Mouse (Mus musculus) cerebellum, adult 9-11 months (tissue): ENCODE measurements around the gene Qrich1.
"Not testable (repeated sequence)": the region's sequence is repeated elsewhere in the genome, so short reads cannot be mapped to it uniquely, and the experiment has no call there.

ENCODE experiments used
- DNase-seq: peaks from one replicate; pipeline ENCODE4 v3.0.0; 2022

The Qrich1 gene

DNA sequence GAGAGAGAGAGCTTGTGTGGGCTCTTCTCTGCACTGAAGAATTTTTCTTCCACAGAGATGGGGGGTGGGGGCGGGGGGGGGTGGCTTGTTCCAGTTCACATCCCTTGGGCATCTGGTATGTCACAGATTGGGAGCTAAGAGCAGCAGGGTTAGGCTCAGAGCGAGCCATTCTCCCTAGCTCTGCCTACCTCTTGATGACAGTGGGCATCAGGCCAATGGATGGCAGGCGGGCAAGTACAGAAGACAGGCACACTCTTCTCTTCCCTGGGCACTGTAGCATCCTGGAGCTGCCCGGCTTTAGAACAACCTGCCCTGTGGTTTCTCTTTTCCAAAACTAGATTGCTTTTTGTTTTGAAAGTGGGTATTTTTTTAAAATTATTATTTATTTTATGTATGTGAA, 74.9 kb downstream of the Qrich1 start:
- peak; percentile 61 for DNase-seq

DNA sequence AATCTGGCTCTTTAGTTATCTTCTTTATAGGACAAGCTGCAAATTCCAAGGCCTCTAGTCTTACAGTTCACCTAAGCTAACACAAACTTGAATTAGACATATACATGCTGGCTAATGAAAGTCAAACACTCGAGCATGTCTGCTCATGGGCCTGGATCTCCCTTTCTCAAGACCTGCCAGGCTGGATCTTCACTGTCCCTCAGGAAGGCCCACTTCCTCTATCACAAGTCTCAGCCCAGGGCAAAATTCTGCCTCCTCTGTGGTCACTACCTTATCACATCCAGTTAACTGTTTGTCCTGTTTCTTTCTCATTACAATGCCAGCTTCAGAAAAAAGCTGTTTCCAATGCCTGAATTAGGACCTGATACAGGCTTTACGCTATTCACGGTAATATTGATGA, 77.7 kb downstream of the Qrich1 start:
- DNase-seq: no peak

- peak; percentile 85 for DNase-seq
Measured at GRCm38 (mm10) chr9:108596998-108597764, 80.6 kb downstream of the Qrich1 start, which contains the start of gene P4htm. P4htm (minus strand) TSS chr9:108597667.

- DNase-seq: no peak
Measured at GRCm38 (mm10) chr9:108599021-108599566, 82.5 kb downstream of the Qrich1 start.

- DNase-seq: no peak
Measured at GRCm38 (mm10) chr9:108600011-108600410, 83.4 kb downstream of the Qrich1 start.

GRCm38 (mm10) chr9:108601986-108602385, 85.4 kb downstream of the Qrich1 start:
- no peak for DNase-seq

DNA sequence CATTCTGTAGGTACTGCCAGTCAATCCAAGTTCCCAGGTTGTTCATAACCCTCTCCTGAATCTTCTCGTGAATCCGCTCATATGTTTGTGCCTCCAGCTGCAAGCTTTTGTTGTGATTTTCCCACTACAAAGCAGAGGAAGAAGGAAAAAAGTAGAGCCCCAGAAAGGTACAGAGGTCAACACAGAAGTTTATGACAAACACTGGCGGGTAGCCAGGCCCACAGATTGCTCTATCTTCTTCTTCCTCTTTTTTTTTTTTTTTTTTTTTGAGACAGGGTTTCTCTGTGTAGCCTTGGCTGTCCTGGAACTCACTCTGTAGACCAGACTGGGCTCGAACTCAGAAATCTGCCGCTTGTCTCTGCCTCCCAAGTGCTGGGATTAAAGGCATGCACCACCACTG, 91.3 kb downstream of the Qrich1 start:
- not testable (repeated sequence) for DNase-seq

- no peak for DNase-seq
Measured at GRCm38 (mm10) chr9:108608889-108609288, 92.3 kb downstream of the Qrich1 start.
